Mouse (Mus musculus): Measurements from ENCODE around the gene Syk. TPM values are rescaled to one million over a fixed set of nuclear protein-coding genes. Genes with fewer than 3 reads are reported as not detected.

Gene Syk
- polyA plus RNA-seq, 1 experiment from 2014 or later = 1.9 TPM

DNA sequence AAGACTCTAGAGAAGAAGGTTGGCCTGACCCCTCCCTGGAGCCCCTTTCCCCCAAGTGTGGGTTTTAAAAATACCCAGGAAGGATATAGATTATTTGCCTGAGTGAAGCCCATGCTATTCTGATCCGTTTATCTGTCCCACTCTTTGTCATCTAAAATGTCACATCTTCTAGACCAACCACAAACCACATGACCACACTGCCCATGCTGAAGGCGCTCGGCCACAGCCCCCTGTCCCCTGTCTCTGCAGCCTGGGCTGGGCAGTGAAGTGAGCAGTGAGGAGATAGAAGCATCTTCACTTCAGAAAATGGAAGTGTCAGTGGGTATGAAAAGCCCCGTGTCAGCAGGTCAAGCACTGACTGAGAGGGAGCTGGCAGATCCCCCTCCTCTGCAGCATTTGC lies 40.3 kb upstream of the Syk start:
- Histone ChIP-seq H3K4me2 (ENCODE audit: low read length) (no peak overlapping the region), H3K27ac (replicated peaks; ENCODE audit: low read depth, low read length) (no peak overlapping the region), H3K9me3 (ENCODE audit: control insufficient read depth, low read length) (no peaks in the 10 kb centered on the region), H3K36me3 (ENCODE audit: control insufficient read depth, insufficient read depth, low read length) (no peaks in the 10 kb centered on the region), H3K4me3 (replicated peaks; ENCODE audit: low read depth, low read length) (no peak overlapping the region), H3K4me1 (ENCODE audit: control insufficient read depth, insufficient read depth, low read length) (0 out of 2 replicates have a peak, but pooled peaks cover 4% of the 10 kb centered on the region), H3K9ac (replicated peaks; ENCODE audit: low read length) (no peak overlapping the region), H3K27me3 (ENCODE audit: control insufficient read depth, insufficient read depth, low read length) (no peaks in the 10 kb centered on the region)
- ATAC-seq (ENCODE audit: low FRiP score, low TSS enrichment) = no peak
- no peak for DNase-seq
- 69% methylated on average over 4 of the region's 4 CpGs for WGBS

GRCm38 (mm10) chr13:52546288-52546687 lies 36.7 kb upstream of the Syk start:
- Histone ChIP-seq H3K27me3 (ENCODE audit: control insufficient read depth, insufficient read depth, low read length) (no peaks in the 10 kb centered on the region), H3K9me3 (ENCODE audit: control insufficient read depth, low read length) (no peaks in the 10 kb centered on the region), H3K4me2 (ENCODE audit: low read length) (no peak overlapping the region), H3K4me3 (replicated peaks; ENCODE audit: low read depth, low read length) (no peak overlapping the region), H3K9ac (replicated peaks; ENCODE audit: low read length) (no peak overlapping the region), H3K36me3 (ENCODE audit: control insufficient read depth, insufficient read depth, low read length) (no peaks in the 10 kb centered on the region), H3K27ac (replicated peaks; ENCODE audit: low read depth, low read length) (no peak overlapping the region), H3K4me1 (ENCODE audit: control insufficient read depth, insufficient read depth, low read length) (0 out of 2 replicates have a peak, but pooled peaks cover under 1% of the 10 kb centered on the region)
- 83% methylated on average over 6 of the region's 6 CpGs for WGBS
- no peak for DNase-seq
- no peak for ATAC-seq (ENCODE audit: low FRiP score, low TSS enrichment)

DNA sequence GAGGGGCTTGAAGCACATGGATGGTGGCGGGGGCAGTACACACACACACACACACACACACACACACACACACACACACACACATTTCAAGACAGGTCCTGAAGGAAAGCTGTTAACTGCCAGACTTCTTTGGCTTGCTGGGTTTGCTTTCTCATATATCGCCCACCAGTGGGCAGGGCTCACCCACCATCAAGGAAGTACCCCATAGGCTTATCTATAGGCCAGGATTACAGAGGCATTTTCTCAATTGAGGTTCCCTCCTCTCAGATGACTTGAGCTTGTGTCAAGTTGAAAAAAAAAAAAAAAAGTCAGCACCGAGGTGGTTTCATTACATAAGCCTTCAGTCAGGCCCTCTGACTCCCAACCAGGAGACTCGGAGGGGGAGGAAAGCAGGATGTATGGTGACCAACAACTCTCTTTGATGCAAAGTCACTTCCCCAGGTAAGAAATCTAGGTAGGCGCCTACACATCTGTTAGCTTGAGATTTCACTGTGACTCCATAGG lies 32.2 kb upstream of the Syk start:
- Histone ChIP-seq H3K9me3 (ENCODE audit: control insufficient read depth, low read length) (no peaks in the 10 kb centered on the region), H3K27me3 (ENCODE audit: control insufficient read depth, insufficient read depth, low read length) (no peaks in the 10 kb centered on the region), H3K36me3 (ENCODE audit: control insufficient read depth, insufficient read depth, low read length) (no peaks in the 10 kb centered on the region), H3K27ac (replicated peaks; ENCODE audit: low read depth, low read length) (no peak overlapping the region), H3K9ac (replicated peaks; ENCODE audit: low read length) (no peak overlapping the region), H3K4me1 (ENCODE audit: control insufficient read depth, insufficient read depth, low read length) (no peaks in the 10 kb centered on the region), H3K4me3 (replicated peaks; ENCODE audit: low read depth, low read length) (no peak overlapping the region), H3K4me2 (ENCODE audit: low read length) (no peak overlapping the region)
- no peak for ATAC-seq (ENCODE audit: low FRiP score, low TSS enrichment)
- WGBS = 86% methylated on average over 5 of the region's 5 CpGs
- DNase-seq = no peak

- no peak for DNase-seq
- Histone ChIP-seq H3K4me3 (replicated peaks; ENCODE audit: low read depth, low read length) (no peak overlapping the region), H3K36me3 (ENCODE audit: control insufficient read depth, insufficient read depth, low read length) (no peaks in the 10 kb centered on the region), H3K4me1 (ENCODE audit: control insufficient read depth, insufficient read depth, low read length) (no peaks in the 10 kb centered on the region), H3K9me3 (ENCODE audit: control insufficient read depth, low read length) (no peaks in the 10 kb centered on the region), H3K9ac (replicated peaks; ENCODE audit: low read length) (no peak overlapping the region), H3K27ac (replicated peaks; ENCODE audit: low read depth, low read length) (no peak overlapping the region), H3K27me3 (ENCODE audit: control insufficient read depth, insufficient read depth, low read length) (no peaks in the 10 kb centered on the region), H3K4me2 (ENCODE audit: low read length) (no peak overlapping the region)
- no peak for ATAC-seq (ENCODE audit: low FRiP score, low TSS enrichment)
- WGBS = 85% methylated on average over 9 of the region's 9 CpGs
These were observed 31.7 kb upstream of the Syk start for GRCm38 (mm10) chr13:52551275-52551674.

DNA sequence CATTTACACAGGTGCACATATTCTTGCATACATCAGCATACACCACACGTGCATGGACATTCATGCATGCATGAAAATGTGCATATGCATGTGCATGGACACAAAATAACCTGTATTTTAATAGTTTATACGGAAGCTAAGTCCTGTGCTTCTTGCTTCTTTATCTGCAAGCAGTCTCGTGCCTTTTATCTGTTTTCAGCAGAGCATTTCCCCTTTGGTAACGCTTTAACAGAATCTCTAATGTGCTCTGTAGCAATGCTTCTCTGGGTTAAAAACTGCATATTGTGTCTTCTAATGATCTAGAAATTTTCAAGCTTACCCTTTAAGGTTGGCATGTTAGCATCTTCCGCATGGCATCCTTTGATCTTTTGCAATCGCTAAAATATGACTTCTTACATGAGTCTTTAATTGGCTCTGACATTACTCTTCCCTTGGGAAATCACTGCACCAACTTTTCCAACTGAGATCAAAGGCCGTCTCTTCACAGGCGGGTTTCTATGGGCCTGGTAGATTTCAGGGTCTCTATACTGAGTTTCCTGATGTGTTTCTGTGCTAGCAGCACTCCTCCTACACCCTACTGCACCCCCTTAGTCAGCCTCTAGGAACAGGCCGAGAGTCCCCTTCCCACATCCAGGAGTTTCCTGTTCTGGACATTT lies 30.0 kb upstream of the Syk start:
- Histone ChIP-seq H3K4me3 (replicated peaks; ENCODE audit: low read depth, low read length) (no peak overlapping the region), H3K4me1 (ENCODE audit: control insufficient read depth, insufficient read depth, low read length) (no peaks in the 10 kb centered on the region), H3K36me3 (ENCODE audit: control insufficient read depth, insufficient read depth, low read length) (no peaks in the 10 kb centered on the region), H3K9me3 (ENCODE audit: control insufficient read depth, low read length) (no peaks in the 10 kb centered on the region), H3K27me3 (ENCODE audit: control insufficient read depth, insufficient read depth, low read length) (no peaks in the 10 kb centered on the region), H3K9ac (replicated peaks; ENCODE audit: low read length) (no peak overlapping the region), H3K27ac (replicated peaks; ENCODE audit: low read depth, low read length) (0 out of 2 replicates have a peak overlapping the region, but pooled peaks have one; percentile 49), H3K4me2 (ENCODE audit: low read length) (no peak overlapping the region)
- peak; percentile 71 for DNase-seq
- ATAC-seq (ENCODE audit: low FRiP score, low TSS enrichment) = no peak
- 54% methylated on average over 9 of the region's 9 CpGs for WGBS

DNA sequence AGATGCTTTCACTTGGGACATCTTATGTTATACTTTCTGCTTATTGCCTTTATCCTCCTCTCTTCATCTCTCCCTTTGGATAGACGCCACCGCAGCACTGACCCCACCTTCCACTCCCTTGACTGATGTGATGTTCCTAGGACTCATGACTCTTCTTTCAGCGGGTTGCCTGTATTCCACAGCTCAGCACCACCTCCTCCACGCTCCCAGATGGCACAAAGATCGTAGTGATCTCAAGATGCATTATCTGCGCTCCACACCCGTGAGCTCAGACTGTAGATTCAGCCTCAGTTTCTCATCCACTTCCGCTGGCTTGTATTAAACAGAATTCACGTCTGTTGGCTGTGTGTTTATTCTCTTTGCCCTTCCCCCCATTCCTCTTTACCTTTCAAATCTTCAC lies 28.3 kb upstream of the Syk start:
- H3K4me2 ChIP-seq (ENCODE audit: low read length) = no peak overlapping the region
- ATAC-seq (ENCODE audit: low FRiP score, low TSS enrichment) = no peak
- 91% methylated on average over 9 of the region's 9 CpGs for WGBS

GRCm38 (mm10) chr13:52557421-52557820 lies 25.6 kb upstream of the Syk start:
- Histone ChIP-seq H3K9me3 (ENCODE audit: control insufficient read depth, low read length) (no peaks in the 10 kb centered on the region), H3K4me1 (ENCODE audit: control insufficient read depth, insufficient read depth, low read length) (peaks cover 11% of the 10 kb centered on the region), H3K36me3 (ENCODE audit: control insufficient read depth, insufficient read depth, low read length) (no peaks in the 10 kb centered on the region), H3K4me2 (ENCODE audit: low read length) (no peak overlapping the region), H3K4me3 (replicated peaks; ENCODE audit: low read depth, low read length) (no peak overlapping the region), H3K27ac (replicated peaks; ENCODE audit: low read depth, low read length) (no peak overlapping the region), H3K27me3 (ENCODE audit: control insufficient read depth, insufficient read depth, low read length) (no peaks in the 10 kb centered on the region; the same call in 1 of the 2 replicates), H3K9ac (replicated peaks; ENCODE audit: low read length) (no peak overlapping the region)
- ATAC-seq (ENCODE audit: low FRiP score, low TSS enrichment) (no peak), DNase-seq (no peak)
- WGBS = 62% methylated on average over 7 of the region's 7 CpGs

More for the DNA sequence above, 28.3 kb upstream of the Syk start:
- DNase-seq = no peak
- no peaks in the 10 kb centered on the region for H3K36me3 ChIP-seq (ENCODE audit: control insufficient read depth, insufficient read depth, low read length)
- no peak overlapping the region for H3K4me3 ChIP-seq (replicated peaks; ENCODE audit: low read depth, low read length)
- H3K27ac ChIP-seq (replicated peaks; ENCODE audit: low read depth, low read length) = no peak overlapping the region
- H3K4me1 ChIP-seq (ENCODE audit: control insufficient read depth, insufficient read depth, low read length) = no peaks in the 10 kb centered on the region
- H3K9ac ChIP-seq (replicated peaks; ENCODE audit: low read length) = no peak overlapping the region
- H3K27me3 ChIP-seq (ENCODE audit: control insufficient read depth, insufficient read depth, low read length) = no peaks in the 10 kb centered on the region
- no peaks in the 10 kb centered on the region for H3K9me3 ChIP-seq (ENCODE audit: control insufficient read depth, low read length)

GRCm38 (mm10) chr13:52561367-52562165 lies 21.4 kb upstream of the Syk start:
- Histone ChIP-seq H3K9ac (replicated peaks; ENCODE audit: low read length) (no peak overlapping the region), H3K36me3 (ENCODE audit: control insufficient read depth, insufficient read depth, low read length) (no peaks in the 10 kb centered on the region), H3K4me1 (ENCODE audit: control insufficient read depth, insufficient read depth, low read length) (peaks cover 11% of the 10 kb centered on the region), H3K4me2 (ENCODE audit: low read length) (no peak overlapping the region), H3K27ac (replicated peaks; ENCODE audit: low read depth, low read length) (peak overlapping the region; percentile 21; the same call in 1 of the 2 replicates), H3K4me3 (replicated peaks; ENCODE audit: low read depth, low read length) (no peak overlapping the region), H3K9me3 (ENCODE audit: control insufficient read depth, low read length) (no peaks in the 10 kb centered on the region), H3K27me3 (ENCODE audit: control insufficient read depth, insufficient read depth, low read length) (no peaks in the 10 kb centered on the region; the same call in 1 of the 2 replicates)
- peak; percentile 25 for DNase-seq
- WGBS = 70% methylated on average over 8 of the region's 8 CpGs
- no peak for ATAC-seq (ENCODE audit: low FRiP score, low TSS enrichment)

All from midbrain, embryonic 14.5 days (tissue).